Mouse (Mus musculus) gastrocnemius, postnatal 4 days (tissue): ENCODE data around the gene Dgki. TPM values are rescaled to one million over a fixed set of nuclear protein-coding genes. Genes with fewer than 3 reads are reported as not detected.
A peak's percentile ranks its signal among the peaks of the same experiment; 100 is the strongest.
"Not testable (repeated sequence)": the region's sequence is repeated elsewhere in the genome, so short reads cannot be mapped to it uniquely, and the experiment has no call there.

Experiments used
- DNase-seq, 2 experiments: peaks; one replicate each; pipeline ENCODE4 v3.0.0; 2021 to 2022; ENCODE audit warnings: low spot score in 2 of 2, mixed read lengths in 2 of 2
- total RNA-seq, 2 experiments: library from RNA; stranded (reverse); gene quantifications; 2 replicates each; pipeline ENCODE4 v1.2.3; 2021

Dgki gene
- total RNA-seq, 2 experiments from 2014 or later: 1.1 to 1.9 TPM

DNA sequence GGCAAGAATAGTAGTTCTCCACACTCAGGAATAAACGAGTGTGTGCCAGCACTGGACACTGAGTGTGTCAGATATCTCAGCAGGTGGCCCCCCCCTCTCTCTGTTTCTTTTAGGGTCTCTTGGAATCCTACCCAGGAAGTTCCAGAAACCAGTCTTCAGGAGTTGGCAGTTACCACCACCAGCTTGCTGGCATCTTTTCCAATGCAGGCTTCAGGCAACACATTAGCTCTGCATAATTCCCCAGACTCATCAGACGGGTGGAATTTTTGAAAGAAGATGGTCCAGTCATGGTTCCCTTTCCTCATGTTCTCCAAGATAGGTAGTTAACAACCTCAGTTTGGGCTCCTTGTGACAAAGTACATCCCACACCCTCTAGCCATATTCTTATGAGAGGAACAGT, 149.5 kb downstream of the Dgki start:
- DNase-seq: no peak

GRCm38 (mm10) chr6:37150038-37150437, 149.9 kb downstream of the Dgki start:
- DNase-seq: no peak

DNA sequence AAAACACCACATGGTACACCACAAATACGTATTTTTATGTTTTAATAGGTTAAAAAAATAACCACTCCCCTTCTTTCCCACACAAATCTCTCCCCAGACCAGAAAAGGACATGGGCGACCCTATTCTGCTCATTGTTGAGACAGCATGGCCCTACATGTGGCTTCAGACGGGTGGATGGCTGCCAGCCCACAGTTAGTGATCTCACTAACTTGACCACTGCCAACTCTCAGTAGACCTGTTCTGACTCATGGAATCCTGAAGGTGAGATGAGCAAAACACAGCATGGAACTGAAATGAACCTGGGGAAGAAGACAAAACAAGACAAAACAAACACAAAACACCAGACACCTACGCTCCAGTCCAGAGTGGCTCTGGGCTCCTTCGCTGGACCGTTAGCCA, 150.8 kb downstream of the Dgki start:
- DNase-seq: no peak

DNA sequence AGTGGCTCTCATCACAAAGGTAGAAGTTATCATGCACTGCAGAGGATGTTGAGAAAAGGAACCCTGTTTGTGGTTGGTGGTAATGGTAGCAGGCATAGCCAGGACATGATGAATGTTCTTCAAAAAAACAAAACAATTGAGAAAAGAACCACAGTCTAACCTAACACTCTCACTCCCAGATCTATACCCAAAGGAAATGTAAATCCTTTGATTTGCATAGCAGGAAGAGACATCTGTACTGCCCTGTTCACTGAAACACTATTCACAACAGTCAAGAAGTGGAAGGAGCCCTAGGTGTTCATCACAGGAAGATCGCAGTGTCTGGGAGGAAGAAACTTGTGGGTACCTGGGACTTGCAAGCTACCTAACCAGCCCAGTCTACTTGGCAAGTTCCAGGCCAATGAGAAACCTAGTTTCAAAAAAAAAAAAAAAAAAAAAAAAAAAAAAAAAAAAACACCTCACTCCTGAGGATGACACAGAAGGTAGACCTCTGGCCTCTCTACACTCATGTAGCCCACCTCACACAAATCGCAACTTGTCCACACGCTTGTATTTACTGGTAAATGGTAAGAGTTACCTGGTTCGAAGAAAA, 152.5 kb downstream of the Dgki start:
- DNase-seq: no peak

DNA sequence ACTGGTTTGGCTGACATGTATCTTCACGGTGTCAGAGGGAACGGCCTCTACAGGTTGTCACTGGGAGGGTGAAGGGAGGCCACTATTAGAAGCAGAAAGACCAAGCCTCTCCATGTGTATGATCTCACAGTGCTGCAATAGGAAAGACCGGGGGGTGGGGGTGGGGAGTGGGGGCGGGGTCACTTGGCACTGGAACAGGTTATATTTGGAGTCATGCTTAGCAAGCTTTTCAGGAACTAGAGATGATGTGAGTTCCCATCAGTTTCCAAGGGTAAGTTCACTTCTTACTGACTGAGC, 156.2 kb downstream of the Dgki start:
- no peak for DNase-seq

DNA sequence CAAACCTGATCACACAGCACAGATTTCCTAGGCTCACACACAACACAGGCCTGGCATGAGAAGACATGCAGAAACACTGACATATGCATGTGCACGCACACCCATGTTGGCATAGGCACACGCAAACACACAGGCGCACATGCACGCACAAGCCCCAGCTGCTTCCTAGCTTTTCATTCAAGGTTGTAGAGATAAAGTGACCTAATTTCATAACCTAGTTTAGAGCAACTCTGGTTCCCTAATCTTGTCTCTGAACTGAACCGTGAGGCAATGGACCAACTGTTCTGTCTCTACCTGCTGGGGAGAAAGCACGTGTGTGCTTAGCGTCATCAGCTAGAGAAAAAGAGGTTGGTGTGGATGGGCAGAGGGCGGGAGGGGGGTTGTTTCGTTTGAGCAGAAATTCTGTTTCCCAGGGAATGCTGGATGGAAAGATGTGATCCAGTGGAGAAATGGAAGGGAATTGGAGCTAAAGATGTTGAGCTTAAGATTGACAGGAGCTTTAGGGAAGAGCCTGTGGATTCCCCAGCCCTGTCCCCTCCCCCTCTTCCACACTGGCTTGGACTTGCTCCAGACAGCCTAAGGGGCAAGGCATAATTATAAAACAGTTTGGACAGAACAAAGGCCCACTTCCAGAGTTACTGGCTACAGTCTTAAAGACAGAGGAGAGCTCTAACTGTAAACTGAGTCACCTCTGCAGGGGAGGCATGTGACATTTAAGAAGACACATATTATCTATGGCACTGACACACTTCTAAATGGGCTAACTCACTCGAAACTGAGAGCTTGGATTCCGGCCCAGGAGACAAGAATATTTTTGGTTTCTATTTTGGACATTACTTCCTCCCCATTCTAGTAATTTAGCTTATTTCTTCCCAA, 156.8 kb downstream of the Dgki start:
- no peak for DNase-seq

DNA sequence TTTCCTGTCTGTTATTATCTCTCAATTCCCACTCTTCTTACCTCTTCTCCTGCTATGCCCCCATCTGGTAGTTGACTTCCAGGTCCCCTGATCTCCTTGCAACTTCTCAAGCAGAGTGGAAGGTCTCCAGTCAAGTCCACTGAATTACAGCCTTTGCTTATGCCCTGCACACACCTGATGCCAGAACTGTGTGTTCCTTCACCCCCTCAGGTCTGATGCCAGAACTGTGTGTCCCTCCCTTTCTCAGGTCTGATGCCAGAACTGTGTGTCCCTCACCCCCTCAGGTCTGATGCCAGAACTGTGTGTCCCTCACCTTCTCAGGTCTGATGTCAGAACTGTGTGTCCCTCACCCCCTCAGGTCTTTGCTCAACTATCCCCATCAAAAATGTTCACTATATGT, 161.2 kb downstream of the Dgki start:
- no peak for DNase-seq

DNA sequence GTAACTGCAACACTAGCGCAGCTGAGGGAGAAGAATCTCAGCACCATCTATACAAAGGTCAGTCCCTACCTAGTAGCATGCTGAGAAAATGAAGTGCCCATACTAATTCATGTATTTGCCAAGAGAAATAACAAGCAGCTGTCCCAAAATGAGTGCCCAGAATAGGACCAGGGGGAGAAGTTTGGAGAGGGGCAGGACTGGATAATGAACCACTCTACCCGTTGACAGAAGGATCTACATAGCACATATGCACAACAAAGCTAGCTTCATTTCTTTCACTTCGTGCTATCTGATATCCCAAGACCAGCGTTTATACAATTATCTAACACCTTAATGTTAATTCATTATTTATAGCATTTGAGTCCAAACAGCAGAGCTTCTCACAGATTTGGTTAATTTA, 168.7 kb downstream of the Dgki start:
- no peak for DNase-seq

DNA sequence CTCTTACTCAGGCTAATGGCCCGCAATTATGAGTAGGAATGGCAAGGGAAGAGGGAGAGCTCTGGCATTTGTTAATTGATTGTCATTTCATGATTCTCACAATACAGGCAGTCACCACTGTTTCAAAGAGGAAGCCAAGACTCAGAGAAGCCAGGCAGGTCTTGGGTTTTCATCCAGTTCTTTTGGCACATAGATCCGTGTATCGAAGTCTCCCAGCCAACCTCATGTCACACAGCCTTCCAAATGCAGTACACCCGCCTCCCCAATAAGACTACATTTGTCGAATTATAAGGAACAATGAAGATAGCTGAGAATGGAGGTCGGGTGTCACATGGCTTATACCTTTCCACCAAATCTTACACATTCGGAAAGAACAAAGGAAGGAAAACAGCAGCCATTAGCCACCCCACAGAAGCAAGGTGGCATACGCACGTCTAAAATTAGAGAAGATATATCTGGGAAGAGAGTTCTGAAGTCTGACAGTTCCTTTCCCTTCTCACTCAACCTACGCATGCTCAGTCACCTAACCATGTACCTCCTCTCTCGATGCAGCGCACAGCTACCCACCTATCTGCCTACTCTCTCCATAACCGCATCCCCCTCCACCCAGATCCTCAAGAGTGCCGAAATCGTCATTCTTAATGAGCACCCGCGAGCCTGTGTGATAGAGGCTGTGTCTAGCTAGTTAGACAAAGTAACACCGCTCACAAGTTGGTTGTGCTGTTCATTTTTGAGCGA, 179.4 kb downstream of the Dgki start:
- DNase-seq: no peak

GRCm38 (mm10) chr6:37119205-37119604, 180.8 kb downstream of the Dgki start:
- no peak for DNase-seq

GRCm38 (mm10) chr6:37113048-37113447, 186.9 kb downstream of the Dgki start:
- no peak for DNase-seq

DNA sequence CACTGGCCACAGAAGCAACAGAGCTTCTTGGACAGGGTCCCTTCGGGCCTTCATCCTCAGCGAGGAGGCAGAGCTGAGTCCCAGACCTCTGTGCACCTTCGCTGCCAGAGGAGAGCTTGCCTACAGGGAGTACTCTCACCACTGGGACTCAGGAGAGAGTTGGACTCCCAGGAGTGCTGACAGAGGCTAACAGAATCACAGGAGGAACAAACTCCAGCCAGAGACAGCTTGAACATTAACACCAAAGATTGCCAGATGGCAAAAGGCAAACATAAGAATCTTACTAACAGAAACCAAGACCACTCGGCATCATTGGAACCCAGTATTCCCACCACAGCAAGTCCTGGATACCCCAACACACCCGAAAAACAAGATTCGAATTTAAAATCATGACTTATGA, 193.7 kb downstream of the Dgki start:
- not testable (repeated sequence) for DNase-seq

DNA sequence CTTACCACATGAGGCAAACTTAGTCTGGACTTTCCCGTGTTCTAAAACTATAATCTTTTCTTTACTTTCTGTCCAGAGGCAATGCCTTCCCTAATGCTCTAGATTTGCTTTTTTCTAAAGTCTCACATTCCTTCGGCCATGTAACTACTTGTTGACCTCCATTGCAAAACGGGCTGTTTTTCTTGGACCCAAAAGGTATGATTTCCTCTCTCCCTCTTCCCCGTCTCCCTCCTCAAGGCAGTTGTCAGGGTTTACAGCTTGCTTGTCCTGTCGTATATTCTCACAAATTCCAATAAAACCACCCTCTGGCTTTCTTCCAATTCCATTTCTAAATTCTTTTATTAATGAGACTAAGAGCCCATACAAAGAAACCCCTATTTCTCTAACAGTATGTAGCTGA, 199.6 kb downstream of the Dgki start:
- no peak for DNase-seq

GRCm38 (mm10) chr6:37097356-37098155, 202.4 kb downstream of the Dgki start:
- DNase-seq: peak; percentile 70 to 89

GRCm38 (mm10) chr6:37096840-37097305, 203.1 kb downstream of the Dgki start:
- peak in 1 of 2 experiments; percentile 23 for DNase-seq

- no peak for DNase-seq
These were observed 210.6 kb downstream of the Dgki start for GRCm38 (mm10) chr6:37089148-37090111.

GRCm38 (mm10) chr6:37082990-37083389, 217.0 kb downstream of the Dgki start:
- no peak for DNase-seq

DNA sequence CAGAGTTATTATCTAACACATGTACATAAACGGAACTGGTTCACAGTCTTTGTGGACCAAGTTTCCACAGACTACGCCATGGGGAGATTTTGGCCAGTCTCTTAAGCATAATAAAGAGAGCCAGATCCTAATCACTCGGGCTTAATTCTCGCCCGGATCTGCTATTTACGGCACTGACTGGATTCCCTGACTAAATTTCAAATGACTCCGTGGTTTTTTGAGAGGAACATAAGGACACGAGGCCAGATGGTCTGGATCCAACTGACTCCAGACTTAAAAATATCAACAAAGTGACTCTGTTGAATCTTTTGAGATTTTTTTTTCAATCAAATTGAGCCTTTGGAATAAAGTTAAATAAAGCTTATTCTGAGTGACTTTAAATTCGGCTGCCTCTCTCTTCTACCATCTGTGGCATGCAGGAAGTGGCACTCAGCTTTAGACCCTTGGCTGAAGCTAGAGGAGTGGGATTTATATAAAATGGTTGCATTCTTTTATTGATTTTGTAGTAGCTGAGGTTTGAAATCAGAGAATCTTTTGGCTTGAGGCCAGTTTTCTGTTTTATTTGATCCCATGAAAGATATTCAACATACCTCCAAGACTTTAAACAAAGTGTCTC, 227.5 kb downstream of the Dgki start:
- peak in 1 of 2 experiments; percentile 23 for DNase-seq

DNA sequence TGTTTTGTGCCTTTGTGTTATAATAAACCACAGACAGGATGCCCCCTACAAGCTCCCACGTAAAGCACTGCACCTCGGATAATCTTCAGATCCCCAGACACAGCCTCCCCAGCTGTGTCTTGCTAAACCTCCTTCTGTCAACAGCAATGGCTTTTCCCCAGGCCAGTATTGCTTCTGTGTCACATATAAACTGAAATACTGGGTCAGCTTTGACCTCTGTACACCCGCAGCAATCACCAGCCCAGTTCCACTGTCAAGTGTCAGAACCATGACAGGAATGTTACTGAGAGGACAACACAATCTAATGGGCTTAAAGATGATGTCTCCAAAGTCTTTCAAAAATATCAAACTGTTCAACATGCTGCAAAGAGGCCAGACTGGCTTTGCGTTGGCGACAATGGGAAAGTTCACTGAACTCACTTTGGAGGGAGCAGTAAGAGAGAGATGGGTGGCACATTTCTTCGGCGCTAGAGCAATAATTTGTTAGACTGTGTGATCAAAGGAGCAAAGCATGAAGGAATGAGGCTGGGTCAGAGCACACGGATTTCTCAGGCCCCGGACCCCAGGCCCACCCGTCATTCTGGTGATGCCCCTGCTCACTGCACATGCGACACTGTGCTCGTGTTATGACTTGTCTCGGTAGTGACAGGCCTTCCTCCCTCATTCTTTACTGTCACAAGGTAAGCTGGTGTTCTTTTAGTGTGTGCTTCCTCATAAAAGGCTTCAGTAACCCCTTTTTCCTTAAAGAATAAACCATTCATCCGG, 230.0 kb downstream of the Dgki start:
- no peak for DNase-seq
